Mouse (Mus musculus) kidney, embryonic 16.5 days (tissue): ENCODE measurements around the gene Tgfb1. TPM values are rescaled to one million over a fixed set of nuclear protein-coding genes. Genes with fewer than 3 reads are reported as not detected.

Experiments used
- ATAC-seq: fragments of 200-750 bp; cut with Nextera tagmentation; 2 replicates; pipeline ENCODE4 v1.8.0; 2017; ENCODE audit warnings: moderate TSS enrichment; ENCODE audit not compliant: low FRiP score, low TSS enrichment
- H3K27ac ChIP-seq: fragments of 300-500 bp; sonication (generic); 2 replicates; pipeline ENCODE4 v1.5.1; 2014; ENCODE audit warnings: low read length
- H3K27me3 ChIP-seq: fragments of 300-500 bp; sonication (generic); 2 replicates; pipeline ENCODE4 v1.6.1; 2014; ENCODE audit warnings: low read length, control low read depth, mixed read lengths; ENCODE audit not compliant: insufficient read depth
- H3K36me3 ChIP-seq: fragments of 300-500 bp; sonication (generic); 2 replicates; pipeline ENCODE4 v1.6.1; 2014; ENCODE audit warnings: low read length, control low read depth, mixed read lengths; ENCODE audit not compliant: insufficient read depth
- H3K4me1 ChIP-seq: fragments of 300-500 bp; sonication (generic); 2 replicates; pipeline ENCODE4 v1.6.1; 2014; ENCODE audit warnings: low read length, control low read depth, mixed read lengths; ENCODE audit not compliant: insufficient read depth
- H3K4me2 ChIP-seq: fragments of 300-500 bp; sonication (generic); replicated peaks from 2 replicates; pipeline ENCODE4 v1.6.1; 2014; ENCODE audit warnings: low read depth, low read length
- H3K4me3 ChIP-seq: fragments of 300-500 bp; sonication (generic); 2 replicates; pipeline ENCODE4 v1.5.1; 2014; ENCODE audit warnings: mild to moderate bottlenecking, low read length
- H3K9ac ChIP-seq: fragments of 300-500 bp; sonication (generic); replicated peaks from 2 replicates; pipeline ENCODE4 v1.6.1; 2014; ENCODE audit warnings: low read length
- H3K9me3 ChIP-seq: fragments of 300-500 bp; sonication (generic); 2 replicates; pipeline ENCODE4 v1.6.1; 2016; ENCODE audit warnings: low read length, control low read depth
- WGBS: fragments of 180-500 bp; shearing (Covaris S2); extraction: QIAGEN DNeasy Blood & Tissue Kit; methylation state at CpG from one replicate; pipeline ENCODE4 v1.1.7; 2014; 5-methylcytosine and 5-hydroxymethylcytosine counted together
- polyA plus RNA-seq: library from polyadenylated mRNA; unstranded; fragments of >200 nt; fragmentation: Nextera tagmentation; extraction: Ambion mirVana; gene quantifications from 2 replicates; pipeline ENCODE4 v1.2.1, GENCODE M21; 2015

Tgfb1 gene
- polyA plus RNA-seq: 2.9 and 3.7 TPM in 2 replicates

DNA sequence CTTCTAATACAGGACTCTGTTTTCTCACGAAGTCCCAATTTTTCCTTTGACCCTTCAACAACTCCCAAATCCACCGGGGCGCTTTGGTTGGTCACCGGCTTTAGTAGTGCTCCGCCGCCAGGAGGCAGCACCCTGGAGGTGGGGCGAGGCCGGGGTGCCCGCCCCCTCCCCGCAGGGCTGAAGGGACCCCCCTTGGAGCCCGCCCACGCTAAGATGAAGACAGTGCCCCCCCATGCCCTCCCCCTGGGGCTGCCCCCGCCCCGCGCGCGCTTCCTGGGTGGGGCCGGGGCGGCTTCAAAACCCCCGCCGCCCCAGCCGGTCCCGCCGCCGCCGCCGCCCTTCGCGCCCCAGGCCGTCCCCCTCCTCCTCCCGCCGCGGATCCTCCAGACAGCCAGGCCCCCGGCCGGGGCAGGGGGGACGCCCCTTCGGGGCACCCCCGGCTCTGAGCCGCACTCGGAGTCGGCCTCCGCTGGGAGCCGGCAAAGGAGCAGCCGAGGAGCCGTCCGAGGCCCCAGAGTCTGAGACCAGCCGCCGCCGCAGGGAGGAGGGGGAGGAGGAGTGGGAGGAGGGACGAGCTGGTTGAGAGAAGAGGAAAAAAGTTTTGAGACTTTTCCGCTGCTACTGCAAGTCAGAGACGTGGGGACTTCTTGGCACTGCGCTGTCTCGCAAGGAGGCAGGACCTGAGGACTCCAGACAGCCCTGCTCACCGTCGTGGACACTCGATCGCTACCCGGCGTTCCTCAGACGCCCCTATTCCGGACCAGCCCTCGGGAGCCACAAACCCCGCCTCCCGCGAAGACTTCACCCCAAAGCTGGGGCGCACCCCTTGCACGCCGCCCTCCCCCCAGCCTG is at the start of gene Tgfb1:
Gene Tgfb1 (plus strand): TSS at position 323 of the 852 bp plus-strand sequence.
- H3K9me3 ChIP-seq: no peaks in the 10 kb centered on the region
- peak within 1 kb of the TSS; percentile 83 for H3K27ac ChIP-seq
- under 1% methylated on average over 54 of the region's 69 CpGs for WGBS
- peaks cover 37% of the 10 kb centered on the region for H3K4me1 ChIP-seq
- H3K4me3 ChIP-seq: peak within 1 kb of the TSS; percentile 70
- no peaks in the 10 kb centered on the region for H3K36me3 ChIP-seq
- peak within 1 kb of the TSS; percentile 93 for H3K4me2 ChIP-seq
- peak; percentile 52 for ATAC-seq
- peaks cover 21% of the 10 kb centered on the region for H3K27me3 ChIP-seq
- peak within 1 kb of the TSS; percentile 82 for H3K9ac ChIP-seq

DNA sequence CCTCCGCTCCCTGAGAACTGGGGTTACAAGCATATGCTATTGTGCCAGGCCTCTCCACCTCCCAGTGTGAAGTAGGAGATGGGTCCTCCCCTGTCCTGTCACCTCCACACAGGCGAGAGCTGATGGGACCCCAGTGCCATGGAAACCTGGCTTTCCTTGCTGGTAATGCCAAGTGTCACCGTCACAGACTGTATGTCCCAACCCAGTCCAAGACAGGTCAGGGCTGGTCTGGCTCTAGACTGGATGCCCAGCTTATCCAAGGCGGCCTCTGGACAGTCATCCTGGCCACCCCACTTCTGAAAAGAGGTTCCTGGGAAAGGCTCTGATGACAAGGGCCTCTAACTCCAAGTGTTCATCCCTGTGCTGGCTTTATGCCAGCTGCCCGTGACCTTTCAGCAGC is 49.7 kb upstream of the Tgfb1 start:
- no peaks in the 10 kb centered on the region for H3K27me3 ChIP-seq
- 96% methylated on average over 5 of the region's 5 CpGs for WGBS
- no peak overlapping the region for H3K4me3 ChIP-seq
- no peak overlapping the region for H3K27ac ChIP-seq
- H3K9ac ChIP-seq: no peak overlapping the region
- no peaks in the 10 kb centered on the region for H3K9me3 ChIP-seq
- no peaks in the 10 kb centered on the region for H3K4me1 ChIP-seq
- H3K4me2 ChIP-seq: no peak overlapping the region
- no peak for ATAC-seq
- peaks cover 32% of the 10 kb centered on the region for H3K36me3 ChIP-seq

DNA sequence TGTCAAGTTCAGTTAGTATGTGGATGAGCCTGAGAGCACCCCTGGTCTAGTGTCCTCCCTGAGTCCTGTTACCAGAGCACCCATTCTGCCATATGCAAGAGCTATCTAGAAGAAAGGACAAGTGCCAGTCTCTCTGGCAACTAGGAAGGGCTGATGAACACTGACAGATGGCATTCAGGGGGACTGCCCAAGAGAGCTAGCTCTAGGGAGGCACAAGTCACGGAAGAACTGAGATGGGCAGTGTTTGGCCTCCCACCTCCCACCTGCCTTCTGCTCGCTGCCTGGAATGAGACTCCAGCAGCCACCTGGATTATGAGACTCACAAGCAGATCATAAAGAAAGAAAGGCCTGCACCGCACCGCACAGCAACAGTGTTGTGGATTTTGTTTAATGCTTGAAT is 47.0 kb upstream of the Tgfb1 start:
- Histone ChIP-seq H3K9me3 (no peaks in the 10 kb centered on the region), H3K4me1 (peaks cover 3% of the 10 kb centered on the region; the same call in 1 of the 2 replicates), H3K4me3 (no peak overlapping the region), H3K9ac (no peak overlapping the region), H3K36me3 (peaks cover 23% of the 10 kb centered on the region), H3K27me3 (no peaks in the 10 kb centered on the region), H3K27ac (no peak overlapping the region), H3K4me2 (no peak overlapping the region)
- ATAC-seq: no peak
- WGBS: 85% methylated on average over 4 of the region's 4 CpGs

DNA sequence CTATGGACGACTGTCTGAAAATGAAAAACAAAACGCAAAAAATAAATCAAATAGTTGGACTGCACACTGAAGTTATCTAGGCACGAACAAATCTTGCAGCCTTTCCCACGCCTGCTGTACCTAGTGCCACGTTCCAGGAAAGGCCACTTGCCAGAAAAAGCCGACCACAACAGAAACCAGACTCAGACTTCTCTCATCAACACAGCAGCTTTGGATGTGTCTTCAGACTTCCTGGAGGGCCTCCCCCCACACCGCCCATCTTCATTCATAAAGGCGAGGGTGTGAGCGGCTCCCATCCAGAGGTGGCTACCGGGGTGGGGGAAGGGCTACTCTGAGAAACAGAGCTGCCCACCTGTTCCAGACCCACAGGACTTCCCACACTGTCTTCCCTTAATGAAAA is 42.7 kb upstream of the Tgfb1 start:
- H3K27ac ChIP-seq: no peak overlapping the region

DNA sequence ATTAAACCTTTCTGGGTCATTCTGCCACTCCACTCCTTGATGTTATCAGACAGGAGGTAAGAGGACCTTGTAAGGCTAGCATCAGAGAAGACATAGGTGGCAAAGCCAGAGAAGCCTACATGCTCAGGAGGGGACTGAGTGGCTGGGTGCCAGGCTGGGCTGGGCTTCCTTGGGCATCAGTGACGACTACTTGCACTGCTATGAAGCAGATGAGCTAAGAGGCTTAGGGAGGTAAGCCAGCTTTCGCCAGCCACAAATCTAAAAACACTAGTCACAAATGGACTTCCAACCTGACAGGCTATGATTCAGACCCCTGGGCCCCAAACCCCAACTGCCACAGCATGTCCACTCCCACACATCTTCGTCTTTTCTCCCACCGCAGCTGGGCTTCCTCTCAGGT is 42.2 kb upstream of the Tgfb1 start:
- H3K36me3 ChIP-seq: 0 out of 2 replicates have a peak, but pooled peaks cover 2% of the 10 kb centered on the region
- no peak overlapping the region for H3K4me3 ChIP-seq
- H3K4me1 ChIP-seq: peaks cover 5% of the 10 kb centered on the region; the same call in 1 of the 2 replicates
- no peak overlapping the region for H3K9ac ChIP-seq
- peak overlapping the region; percentile 32; the same call in 1 of the 2 replicates for H3K27ac ChIP-seq
- H3K9me3 ChIP-seq: no peaks in the 10 kb centered on the region
- no peak for ATAC-seq
- H3K4me2 ChIP-seq: no peak overlapping the region
- no peaks in the 10 kb centered on the region for H3K27me3 ChIP-seq
- WGBS: 32% methylated on average over 4 of the region's 4 CpGs

More for the DNA sequence above, 42.7 kb upstream of the Tgfb1 start:
- no peak for ATAC-seq
- no peak overlapping the region for H3K4me2 ChIP-seq
- peaks cover 5% of the 10 kb centered on the region; the same call in 1 of the 2 replicates for H3K4me1 ChIP-seq
- WGBS: 75% methylated on average over 10 of the region's 10 CpGs
- no peaks in the 10 kb centered on the region for H3K27me3 ChIP-seq
- no peak overlapping the region for H3K4me3 ChIP-seq
- no peak overlapping the region for H3K9ac ChIP-seq
- 0 out of 2 replicates have a peak, but pooled peaks cover 5% of the 10 kb centered on the region for H3K36me3 ChIP-seq
- no peaks in the 10 kb centered on the region for H3K9me3 ChIP-seq

DNA sequence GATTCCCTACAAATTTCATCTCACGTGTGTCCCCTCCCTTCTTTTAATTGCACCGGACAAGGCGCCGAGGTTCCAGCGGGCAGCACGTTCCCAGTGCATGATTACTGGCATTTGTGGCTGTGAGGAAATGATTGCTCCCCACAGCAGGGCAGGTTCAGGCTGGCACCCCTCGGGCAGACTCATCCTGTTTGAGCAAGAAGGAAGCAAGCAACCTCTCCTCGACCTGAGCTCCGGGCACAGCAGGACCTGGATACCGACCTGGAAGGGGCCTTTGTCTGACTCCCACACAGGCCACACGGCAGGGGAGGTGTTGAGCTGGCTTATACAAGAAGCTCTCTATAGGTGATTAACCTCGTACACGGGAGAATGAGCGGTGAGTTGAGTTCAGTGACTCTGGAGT is 41.7 kb upstream of the Tgfb1 start:
- no peaks in the 10 kb centered on the region for H3K27me3 ChIP-seq
- ATAC-seq: peak; percentile 63
- H3K9me3 ChIP-seq: no peaks in the 10 kb centered on the region
- H3K9ac ChIP-seq: no peak overlapping the region
- H3K4me2 ChIP-seq: no peak overlapping the region
- no peaks in the 10 kb centered on the region for H3K36me3 ChIP-seq
- WGBS: 32% methylated on average over 14 of the region's 14 CpGs
- H3K27ac ChIP-seq: peak overlapping the region; percentile 32; the same call in 1 of the 2 replicates
- H3K4me3 ChIP-seq: no peak overlapping the region
- peaks cover 5% of the 10 kb centered on the region; the same call in 1 of the 2 replicates for H3K4me1 ChIP-seq

DNA sequence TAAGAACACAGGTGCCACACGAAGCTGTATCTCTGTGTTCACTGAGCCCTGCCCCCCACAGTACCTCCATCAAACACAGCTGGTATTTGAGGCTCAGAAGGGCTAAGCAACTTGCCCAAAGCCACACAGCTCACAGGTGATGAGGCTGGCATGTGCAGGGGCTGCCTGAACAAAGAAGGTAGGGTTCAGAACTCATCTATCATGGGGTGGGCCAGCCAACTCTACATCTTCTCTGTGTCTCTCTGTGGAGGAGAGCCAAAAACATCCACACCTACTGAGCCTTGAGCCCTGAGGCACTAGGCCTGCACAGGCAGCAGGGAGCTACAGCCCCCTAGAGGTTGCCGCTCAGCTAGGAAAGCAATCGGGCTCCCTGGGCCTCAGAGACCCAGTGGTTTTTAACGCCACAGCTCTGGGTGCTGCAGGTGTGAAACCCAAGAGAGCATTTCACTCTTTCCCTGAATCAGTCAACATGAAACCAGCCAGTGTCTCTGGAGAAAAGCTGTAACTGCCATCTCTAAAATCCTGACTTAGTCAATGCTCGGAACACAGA is 39.2 kb upstream of the Tgfb1 start:
- Histone ChIP-seq H3K9me3 (no peaks in the 10 kb centered on the region), H3K36me3 (no peaks in the 10 kb centered on the region)
- WGBS: 58% methylated on average over 5 of the region's 5 CpGs

DNA sequence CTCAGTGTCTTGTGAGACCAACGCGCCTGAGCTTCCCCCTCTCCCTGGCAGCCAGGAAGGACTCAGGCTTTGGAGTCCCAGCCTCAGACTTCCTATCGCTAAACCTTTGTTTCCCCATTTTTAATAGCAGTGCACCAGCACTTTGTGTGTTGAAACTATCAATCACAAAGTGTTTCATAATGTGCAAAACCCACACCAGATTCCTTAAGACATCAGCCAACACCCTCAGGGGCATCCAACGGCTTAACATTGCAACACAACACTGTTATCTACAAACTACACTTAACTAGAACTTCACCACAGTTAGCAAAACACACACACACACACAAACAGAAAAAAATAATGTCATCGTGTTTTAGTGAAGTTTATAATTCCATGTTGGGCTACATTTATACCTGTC is 37.0 kb upstream of the Tgfb1 start:
- Histone ChIP-seq H3K9ac (no peak overlapping the region), H3K4me1 (peaks cover under 1% of the 10 kb centered on the region; the same call in 1 of the 2 replicates), H3K4me3 (no peak overlapping the region), H3K36me3 (no peaks in the 10 kb centered on the region), H3K4me2 (no peak overlapping the region), H3K9me3 (no peaks in the 10 kb centered on the region), H3K27ac (no peak overlapping the region), H3K27me3 (no peaks in the 10 kb centered on the region)
- no peak for ATAC-seq
- WGBS: 73% methylated on average over 5 of the region's 5 CpGs

More for the DNA sequence above, 39.2 kb upstream of the Tgfb1 start:
- Histone ChIP-seq H3K27ac (no peak overlapping the region), H3K9ac (no peak overlapping the region), H3K4me2 (no peak overlapping the region), H3K4me1 (peaks cover 5% of the 10 kb centered on the region; the same call in 1 of the 2 replicates), H3K4me3 (no peak overlapping the region), H3K27me3 (no peaks in the 10 kb centered on the region)
- ATAC-seq: no peak

DNA sequence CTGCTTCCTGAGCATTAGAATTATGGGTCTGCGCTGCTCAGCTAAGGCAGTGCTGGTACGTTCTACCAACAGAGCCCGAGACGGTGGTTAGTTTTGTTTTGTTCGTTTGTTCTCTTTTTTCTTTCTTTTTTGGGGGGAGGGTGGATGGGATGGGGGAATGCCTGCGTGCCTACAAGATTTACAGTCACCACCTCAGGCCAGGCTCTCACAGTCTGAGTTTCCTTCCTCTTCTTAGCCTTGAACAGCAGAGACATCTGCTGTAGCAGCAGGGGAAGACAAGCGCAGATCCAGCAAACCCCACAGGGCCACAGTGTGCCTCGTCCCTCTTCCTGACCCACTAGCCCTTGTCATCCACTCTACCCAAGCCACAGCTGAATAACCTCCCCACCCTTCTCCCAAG is 35.5 kb upstream of the Tgfb1 start:
- no peaks in the 10 kb centered on the region for H3K4me1 ChIP-seq
- no peaks in the 10 kb centered on the region for H3K9me3 ChIP-seq
- H3K4me2 ChIP-seq: no peak overlapping the region
- no peak overlapping the region for H3K27ac ChIP-seq
- no peak overlapping the region for H3K4me3 ChIP-seq
- WGBS: 85% methylated on average over 8 of the region's 8 CpGs
- no peaks in the 10 kb centered on the region for H3K27me3 ChIP-seq
- ATAC-seq: no peak
- no peak overlapping the region for H3K9ac ChIP-seq
- H3K36me3 ChIP-seq: no peaks in the 10 kb centered on the region
